Mouse (Mus musculus) bone marrow, adult 2 months (tissue): ENCODE results near the gene Faap20. TPM values are rescaled to one million over a fixed set of nuclear protein-coding genes. Genes with fewer than 3 reads are reported as not detected.
"Not testable (repeated sequence)": the region's sequence is repeated elsewhere in the genome, so short reads cannot be mapped to it uniquely, and the experiment has no call there.

Experiments used
- H3K27ac ChIP-seq: fragments of 200-500 bp; 2 replicates; pipeline ENCODE4 v1.5.1; 2012; ENCODE audit warnings: low read depth, mild to moderate bottlenecking, control low read depth, inconsistent platforms, low read length; ENCODE audit not compliant: control insufficient read depth, poor library complexity, insufficient read depth
- H3K4me1 ChIP-seq: fragments of 200-500 bp; 2 replicates; pipeline ENCODE4 v1.6.1; 2011; ENCODE audit warnings: low read length; ENCODE audit not compliant: control insufficient read depth, insufficient read depth
- H3K4me3 ChIP-seq: fragments of 200-500 bp; replicated peaks from 2 replicates; pipeline ENCODE3; 2011; ENCODE audit warnings: mild to moderate bottlenecking, low read depth, low read length, control low read depth; ENCODE audit not compliant: control insufficient read depth
- CTCF ChIP-seq: fragments of 200-500 bp; IDR thresholded peaks from 2 replicates; pipeline ENCODE4 v1.5.1; 2011; ENCODE audit warnings: low read length, control low read depth; ENCODE audit not compliant: control insufficient read depth, insufficient read depth
- POLR2A ChIP-seq: fragments of 200-500 bp; IDR thresholded peaks from 2 replicates; pipeline ENCODE4 v1.6.1; 2011; ENCODE audit warnings: low read depth, mild to moderate bottlenecking, control low read depth, low read length, borderline replicate concordance; ENCODE audit not compliant: control insufficient read depth
- WGBS: fragments of 180-500 bp; shearing (Covaris S2); methylation state at CpG from one replicate; pipeline ENCODE4 v1.1.7; 2018; 5-methylcytosine and 5-hydroxymethylcytosine counted together
- polyA plus RNA-seq: library from polyadenylated mRNA; stranded (reverse); fragments of >200 nt; gene quantifications from 2 replicates; pipeline ENCODE4 v1.2.4, GENCODE M21; 2011; ENCODE audit warnings: low replicate concordance; ENCODE audit not compliant: missing spikeins, insufficient read depth, insufficient read length

The Faap20 gene
- polyA plus RNA-seq, 1 experiment, result 29.3 TPM

GRCm38 (mm10) chr4:155236737-155237385, 12.7 kb upstream of the Faap20 start:
- TF ChIP-seq POLR2A (no peak), CTCF (no peak)
- Histone ChIP-seq H3K4me3 (no peak overlapping the region), H3K27ac (no peak overlapping the region), H3K4me1 (peaks cover 7% of the 10 kb centered on the region)
- 38% methylated on average over 12 of the region's 12 CpGs for WGBS

GRCm38 (mm10) chr4:155238276-155238675, 11.3 kb upstream of the Faap20 start:
- Histone ChIP-seq H3K4me1 (peaks cover 7% of the 10 kb centered on the region), H3K4me3 (no peak overlapping the region), H3K27ac (no peak overlapping the region)
- 72% methylated on average over 5 of the region's 5 CpGs for WGBS
- TF ChIP-seq CTCF (no peak), POLR2A (no peak)

DNA sequence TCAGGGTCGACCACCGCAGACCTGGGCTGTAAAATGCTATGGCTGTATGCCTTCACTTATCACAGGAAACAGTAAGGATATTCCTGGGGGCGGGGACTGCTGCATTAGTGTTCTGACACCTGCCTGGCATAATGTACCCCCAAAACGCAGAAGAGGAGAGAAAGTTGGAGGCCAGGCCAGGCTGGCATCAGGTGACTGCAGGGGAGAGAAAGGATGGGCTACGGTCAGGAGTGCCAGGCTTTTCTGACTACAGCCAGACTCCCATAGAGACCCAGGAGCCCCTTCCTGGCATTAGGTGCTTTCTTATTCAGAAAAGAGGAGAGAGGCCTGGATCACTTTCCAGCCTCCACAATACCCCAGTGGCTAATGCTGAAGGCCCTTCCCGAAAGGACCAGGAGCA, 10.1 kb upstream of the Faap20 start:
- peaks cover 5% of the 10 kb centered on the region for H3K4me1 ChIP-seq
- H3K27ac ChIP-seq, result no peak overlapping the region
- no peak overlapping the region for H3K4me3 ChIP-seq
- WGBS, result 45% methylated on average over 6 of the region's 6 CpGs
- TF ChIP-seq CTCF (no peak), POLR2A (no peak)

- TF ChIP-seq CTCF, result no peak
- no peak for TF ChIP-seq POLR2A
- Histone ChIP-seq H3K4me3 (no peak overlapping the region), H3K27ac (no peak overlapping the region), H3K4me1 (peaks cover 2% of the 10 kb centered on the region)
- 83% methylated on average over 9 of the region's 9 CpGs for WGBS
Measured at GRCm38 (mm10) chr4:155241789-155242188, 7.8 kb upstream of the Faap20 start.

GRCm38 (mm10) chr4:155242292-155242691, 7.3 kb upstream of the Faap20 start:
- no peak overlapping the region for H3K4me3 ChIP-seq
- H3K27ac ChIP-seq, result no peak overlapping the region
- TF ChIP-seq CTCF, result no peak
- TF ChIP-seq POLR2A, result no peak
- no peaks in the 10 kb centered on the region; the same call in 1 of the 2 replicates for H3K4me1 ChIP-seq
- WGBS, result 79% methylated on average over 5 of the region's 5 CpGs

DNA sequence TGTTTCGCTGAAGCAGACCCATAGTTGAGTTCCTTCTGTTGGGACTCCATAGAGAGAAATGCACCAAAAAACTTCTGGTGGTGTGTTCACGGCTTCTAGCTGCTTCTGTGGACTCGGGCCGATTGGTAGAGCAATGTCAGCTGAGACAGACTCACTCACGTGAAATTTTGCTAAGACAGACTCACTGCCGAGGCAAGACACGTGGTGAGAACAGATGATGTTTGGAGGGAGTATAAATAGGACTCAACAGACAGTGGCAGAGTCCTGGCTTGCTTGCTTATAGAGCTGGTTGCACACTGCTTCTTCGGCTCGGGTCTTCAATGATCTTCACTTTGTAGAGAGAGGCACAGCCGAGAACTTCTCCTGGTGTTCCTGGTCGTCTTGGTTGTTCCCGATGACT, 6.4 kb upstream of the Faap20 start:
- Histone ChIP-seq H3K4me1 (no peaks in the 10 kb centered on the region; the same call in 1 of the 2 replicates), H3K4me3 (no peak overlapping the region), H3K27ac (no peak overlapping the region)
- TF ChIP-seq POLR2A, result no peak
- TF ChIP-seq CTCF, result no peak
- 81% methylated on average over 12 of the region's 12 CpGs for WGBS

DNA sequence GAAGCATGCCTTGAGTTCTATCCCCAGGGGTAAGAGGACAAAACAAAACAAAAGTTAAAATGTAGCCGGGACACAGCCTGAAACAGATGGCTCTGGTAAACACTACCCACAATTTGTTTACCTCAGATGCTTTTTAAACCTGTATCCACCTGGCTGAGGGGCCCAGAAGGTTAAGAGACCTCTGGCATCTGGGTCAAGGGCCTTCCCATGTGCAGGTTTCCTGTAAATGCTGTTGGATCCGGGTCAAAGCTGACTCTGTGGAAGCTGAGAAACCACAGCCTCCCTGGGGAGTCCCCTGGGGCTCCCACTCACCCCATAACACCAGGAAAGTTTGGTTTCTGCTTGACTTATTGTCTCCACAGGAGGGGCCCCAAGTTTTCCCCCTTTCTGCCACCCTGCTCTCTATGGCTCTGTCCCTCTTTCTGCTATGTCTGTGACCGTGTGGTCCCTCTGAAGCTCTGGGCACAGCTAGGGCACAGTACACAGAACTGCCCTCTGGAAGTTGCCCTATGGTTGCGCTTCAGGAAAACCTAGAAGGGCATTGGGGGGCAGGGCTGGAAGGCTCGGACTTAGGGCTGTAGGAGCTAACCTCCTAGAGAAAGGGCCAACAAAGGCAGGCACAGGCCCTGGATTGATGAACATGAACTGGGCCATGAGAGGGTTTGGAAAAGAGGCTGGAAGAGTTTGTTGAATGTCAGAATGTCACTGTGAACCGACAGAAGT, 3.7 kb upstream of the Faap20 start:
- no peak overlapping the region for H3K4me3 ChIP-seq
- no peak overlapping the region for H3K27ac ChIP-seq
- H3K4me1 ChIP-seq, result no peaks in the 10 kb centered on the region; the same call in 1 of the 2 replicates
- 49% methylated on average over 6 of the region's 6 CpGs for whole genome bisulfite sequencing
- TF ChIP-seq CTCF, result no peak
- TF ChIP-seq POLR2A, result no peak

DNA sequence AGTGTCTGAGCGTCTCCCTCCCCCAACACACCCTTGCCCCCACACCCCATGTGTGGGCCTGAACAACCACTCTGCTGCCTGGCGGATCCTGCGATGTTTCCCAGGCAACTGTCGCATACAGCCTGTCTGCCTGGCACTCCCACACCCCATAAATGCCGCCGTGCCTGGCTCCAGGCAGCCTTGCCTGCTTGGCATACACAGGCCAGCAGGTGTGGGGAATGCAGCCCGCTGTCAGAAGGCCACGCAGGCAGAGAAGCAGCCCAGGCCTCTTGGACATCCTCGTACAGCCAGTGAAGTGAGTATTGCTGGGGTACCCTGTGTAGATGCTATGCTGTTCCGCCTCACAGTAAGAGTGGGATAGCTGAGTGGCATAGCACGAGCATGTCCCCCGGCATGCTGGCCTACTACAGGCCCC, 2.9 kb upstream of the Faap20 start:
- 89% methylated on average over 12 of the region's 12 CpGs for WGBS
- TF ChIP-seq CTCF (no peak), POLR2A (no peak)
- Histone ChIP-seq H3K4me3 (no peak overlapping the region), H3K4me1 (no peaks in the 10 kb centered on the region; the same call in 1 of the 2 replicates), H3K27ac (no peak overlapping the region)

DNA sequence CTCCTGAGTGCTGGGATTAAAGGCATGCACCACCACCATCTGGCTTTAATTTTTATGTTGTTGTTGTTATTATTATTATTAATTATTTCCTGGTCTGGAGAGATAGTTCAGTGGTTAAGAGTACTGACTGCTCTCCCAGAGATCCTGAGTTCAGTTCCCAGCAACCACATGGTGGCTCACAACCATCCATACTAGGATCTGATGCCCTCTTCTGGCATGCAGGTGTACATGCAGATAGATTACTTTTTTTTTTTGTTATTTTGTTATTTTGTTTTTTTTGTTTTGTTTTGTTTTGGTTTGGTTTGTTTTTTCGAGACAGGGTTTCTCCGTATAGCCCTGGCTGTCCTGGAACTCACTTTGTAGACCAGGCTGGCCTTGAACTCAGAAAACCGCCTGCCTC, 1.5 kb upstream of the Faap20 start:
- H3K4me3 ChIP-seq, H3K4me1 ChIP-seq, H3K27ac ChIP-seq: not testable (repeated sequence)
- 80% methylated on average over 3 of the region's 3 CpGs for WGBS
